19 mouse cellular contexts compared by ENCODE assay signal in the genomic region with DNA sequence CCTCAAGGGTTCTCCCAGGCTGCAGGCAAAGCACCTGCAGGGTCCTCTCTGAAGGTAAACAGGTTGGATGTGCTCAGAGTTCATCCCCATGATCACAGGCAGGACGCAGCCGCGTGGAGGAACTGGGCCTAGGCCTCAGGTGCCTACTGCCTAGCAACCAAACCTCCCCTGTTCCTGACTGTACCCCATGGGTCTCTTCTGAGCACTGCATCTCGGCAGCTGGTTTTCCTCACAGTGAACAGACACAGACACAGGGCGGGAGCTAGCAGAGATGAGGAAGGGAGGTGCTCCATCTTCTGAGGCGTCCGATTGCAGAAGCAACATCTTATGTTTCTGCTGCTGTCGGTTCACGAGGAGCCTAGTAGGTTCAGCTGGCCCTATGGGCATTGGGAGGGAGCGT. TPM values are rescaled to one million over a fixed set of nuclear protein-coding genes. Genes with fewer than 3 reads are reported as not detected.
DNase-seq lines count a peak whose midpoint lies in the region; ATAC-seq and TF ChIP-seq lines count a peak whose summit lies in the region.
"Had no signal": no experiment of that assay in that cellular context is flagged by ENCODE, and none has a peak within 500 bp of the region (broad histone marks: within the 10 kb centered on the region; RNA-seq: fewer than 3 reads in every experiment).

No protein-coding gene starts in this region.

- H3K36me3 ChIP-seq in forebrain, embryonic 11.5 days (ENCODE audit: control insufficient read depth, insufficient read depth, low read length): no peaks in the 10 kb centered on the region
- H3K36me3 ChIP-seq in forebrain, embryonic 14.5 days (ENCODE audit: control insufficient read depth, insufficient read depth, low read length): no peaks in the 10 kb centered on the region
- no peaks in the 10 kb centered on the region for H3K36me3 ChIP-seq in kidney, embryonic 15.5 days
- H3K36me3 ChIP-seq in stomach, embryonic 14.5 days (ENCODE audit: control insufficient read depth, insufficient read depth, low read length): no peaks in the 10 kb centered on the region
- H3K36me3 ChIP-seq in stomach, postnatal 0 days (ENCODE audit: control insufficient read depth, insufficient read depth, low read length): no peaks in the 10 kb centered on the region
- H3K36me3 ChIP-seq: forebrain, embryonic 10.5 days; heart, embryonic 13.5 days; limb, embryonic 13.5 days; neural tube, embryonic 12.5 days had no signal

- H3K27me3 ChIP-seq in forebrain, embryonic 11.5 days (ENCODE audit: control insufficient read depth, insufficient read depth, low read length): no peaks in the 10 kb centered on the region
- no peaks in the 10 kb centered on the region for H3K27me3 ChIP-seq in forebrain, embryonic 14.5 days (replicated peaks; ENCODE audit: control insufficient read depth, insufficient read depth, low read length)
- no peaks in the 10 kb centered on the region for H3K27me3 ChIP-seq in kidney, embryonic 15.5 days
- no peaks in the 10 kb centered on the region for H3K27me3 ChIP-seq in stomach, embryonic 14.5 days (ENCODE audit: control insufficient read depth, insufficient read depth, low read length)
- H3K27me3 ChIP-seq in stomach, postnatal 0 days (ENCODE audit: control insufficient read depth, insufficient read depth, low read length): no peaks in the 10 kb centered on the region
- H3K27me3 ChIP-seq: limb, embryonic 13.5 days; neural tube, embryonic 12.5 days had no signal

- TF ChIP-seq CTCF in stomach, postnatal 0 days (IDR thresholded peaks at IDR 0.05; ENCODE audit: low read depth): no peak

- no peak overlapping the region for H3K27ac ChIP-seq in forebrain, embryonic 11.5 days (ENCODE audit: low read depth, low read length)
- no peak overlapping the region for H3K27ac ChIP-seq in forebrain, embryonic 14.5 days (ENCODE audit: low read depth, low read length)
- no peak overlapping the region for H3K27ac ChIP-seq in kidney, embryonic 15.5 days
- H3K27ac ChIP-seq in stomach, embryonic 14.5 days (ENCODE audit: low read length): no peak overlapping the region
- no peak overlapping the region for H3K27ac ChIP-seq in stomach, postnatal 0 days (replicated peaks)
- H3K27ac ChIP-seq: forebrain, embryonic 10.5 days; heart, embryonic 13.5 days; limb, embryonic 13.5 days; liver, embryonic 14.5 days; neural tube, embryonic 12.5 days had no signal

- no peak overlapping the region for H3K4me2 ChIP-seq in forebrain, embryonic 11.5 days (ENCODE audit: low read depth, low read length, severe bottlenecking)
- H3K4me2 ChIP-seq in forebrain, embryonic 14.5 days (ENCODE audit: low read length): no peak overlapping the region
- H3K4me2 ChIP-seq in kidney, embryonic 15.5 days: peak overlapping the region; percentile 21; the same call in 1 of the 2 replicates
- no peak overlapping the region for H3K4me2 ChIP-seq in stomach, embryonic 14.5 days (replicated peaks; ENCODE audit: low read depth, low read length)
- H3K4me2 ChIP-seq in stomach, postnatal 0 days (replicated peaks; ENCODE audit: low read depth): no peak overlapping the region
- H3K4me2 ChIP-seq: heart, embryonic 13.5 days; limb, embryonic 13.5 days; neural tube, embryonic 12.5 days had no signal

- no peak overlapping the region for H3K9ac ChIP-seq in forebrain, embryonic 11.5 days (ENCODE audit: low read length)
- no peak overlapping the region for H3K9ac ChIP-seq in forebrain, embryonic 14.5 days (ENCODE audit: low read length)
- H3K9ac ChIP-seq in kidney, embryonic 15.5 days: no peak overlapping the region
- H3K9ac ChIP-seq in stomach, embryonic 14.5 days (replicated peaks; ENCODE audit: low read depth, low read length): no peak overlapping the region
- H3K9ac ChIP-seq in stomach, postnatal 0 days (ENCODE audit: low read length): no peak overlapping the region
- H3K9ac ChIP-seq: heart, embryonic 13.5 days; limb, embryonic 13.5 days; liver, embryonic 14.5 days; neural tube, embryonic 12.5 days had no signal

- TF ChIP-seq EP300 in stomach, postnatal 0 days (optimal IDR thresholded peaks at IDR 0.05): no peak

- peak; percentile 43 for DNase-seq in forebrain, embryonic 11.5 days (ENCODE audit: low spot score)
- no peak for DNase-seq in forebrain, embryonic 14.5 days (ENCODE audit: low spot score)
- DNase-seq in kidney, postnatal 36 days: no peak
- DNase-seq in stomach, postnatal 0 days (ENCODE audit: low spot score): no peak
- no peak for DNase-seq in retina, postnatal 1 day
- no peak for DNase-seq in adrenal gland, postnatal 4 days (ENCODE audit: low spot score in 2 of 2)
- DNase-seq: cerebellum, adult 9-11 months; heart, postnatal 36 days; kidney, adult 2 months; layer of hippocampus, adult 9-11 months; thymus, postnatal 4 days had no signal

- ATAC-seq in forebrain, embryonic 11.5 days (replicated peaks; ENCODE audit: low FRiP score): no peak
- ATAC-seq in forebrain, embryonic 14.5 days: no peak
- ATAC-seq in kidney, embryonic 15.5 days (replicated peaks; ENCODE audit: low FRiP score): peak; percentile 85
- peak; percentile 53; the same call in 1 of the 2 replicates for ATAC-seq in stomach, embryonic 14.5 days (ENCODE audit: insufficient number of reproducible peaks, insufficient read depth, low FRiP score, low read depth)
- no peak for ATAC-seq in stomach, postnatal 0 days (ENCODE audit: low FRiP score, low TSS enrichment)

- H3K4me3 ChIP-seq in forebrain, embryonic 11.5 days (ENCODE audit: low read depth, low read length): no peak overlapping the region
- H3K4me3 ChIP-seq in forebrain, embryonic 14.5 days (ENCODE audit: low read depth, low read length): no peak overlapping the region
- H3K4me3 ChIP-seq in kidney, embryonic 15.5 days (replicated peaks): no peak overlapping the region
- no peak overlapping the region for H3K4me3 ChIP-seq in stomach, embryonic 14.5 days (ENCODE audit: low read depth, low read length)
- no peak overlapping the region for H3K4me3 ChIP-seq in stomach, postnatal 0 days (ENCODE audit: low read depth, low read length)
- H3K4me3 ChIP-seq: forebrain, embryonic 10.5 days; heart, embryonic 13.5 days; limb, embryonic 13.5 days; neural tube, embryonic 12.5 days had no signal

- 86% methylated on average over 10 of the region's 10 CpGs for WGBS in forebrain, embryonic 11.5 days
- 87% methylated on average over 10 of the region's 10 CpGs for WGBS in forebrain, embryonic 14.5 days
- WGBS in kidney, embryonic 15.5 days: 30% methylated on average over 10 of the region's 10 CpGs
- 26% methylated on average over 10 of the region's 10 CpGs for WGBS in stomach, embryonic 14.5 days
- 40% methylated on average over 10 of the region's 10 CpGs for WGBS in stomach, postnatal 0 days

- no peaks in the 10 kb centered on the region; the same call in 1 of the 2 replicates for H3K4me1 ChIP-seq in forebrain, embryonic 11.5 days (replicated peaks; ENCODE audit: control insufficient read depth, insufficient read depth, low read length)
- no peaks in the 10 kb centered on the region for H3K4me1 ChIP-seq in forebrain, embryonic 14.5 days (ENCODE audit: control insufficient read depth, insufficient read depth, low read length)
- H3K4me1 ChIP-seq in kidney, embryonic 15.5 days: peaks cover 4% of the 10 kb centered on the region; the same call in 1 of the 2 replicates
- 0 out of 2 replicates have a peak, but pooled peaks cover 2% of the 10 kb centered on the region for H3K4me1 ChIP-seq in stomach, embryonic 14.5 days (ENCODE audit: control insufficient read depth, insufficient read depth, low read length)
- H3K4me1 ChIP-seq in stomach, postnatal 0 days (replicated peaks; ENCODE audit: control insufficient read depth, insufficient read depth): no peaks in the 10 kb centered on the region
- H3K4me1 ChIP-seq: heart, embryonic 13.5 days had no signal

- H3K9me3 ChIP-seq in forebrain, embryonic 11.5 days (ENCODE audit: control insufficient read depth, low read length): no peaks in the 10 kb centered on the region
- H3K9me3 ChIP-seq in forebrain, embryonic 14.5 days (replicated peaks; ENCODE audit: control insufficient read depth, low read length): no peaks in the 10 kb centered on the region
- H3K9me3 ChIP-seq in kidney, embryonic 15.5 days (replicated peaks): no peaks in the 10 kb centered on the region
- H3K9me3 ChIP-seq in stomach, embryonic 14.5 days (ENCODE audit: control insufficient read depth, low read depth, low read length): no peaks in the 10 kb centered on the region
- no peaks in the 10 kb centered on the region for H3K9me3 ChIP-seq in stomach, postnatal 0 days (ENCODE audit: control insufficient read depth, low read length)
- H3K9me3 ChIP-seq: forebrain, embryonic 10.5 days; heart, embryonic 13.5 days; limb, embryonic 13.5 days; neural tube, embryonic 12.5 days had no signal

RNA-seq across cellular contexts. Expression of a gene that starts 30.4 kb away (rescaled TPM):
- 3.4 and 4.0 TPM in 2 replicates for polyA plus RNA-seq in forebrain, embryonic 11.5 days (2014; fragmentation: Nextera tagmentation; extraction: Ambion mirVana)
- polyA plus RNA-seq in forebrain, embryonic 14.5 days (2014; fragmentation: Nextera tagmentation; extraction: Ambion mirVana): 31.2 and 40.8 TPM in 2 replicates
- polyA plus RNA-seq in kidney, embryonic 15.5 days (2015; fragmentation: Nextera tagmentation; extraction: Ambion mirVana): 0.73 and 2.0 TPM in 2 replicates
- 9.6 and 10.6 TPM in 2 replicates for polyA plus RNA-seq in stomach, embryonic 14.5 days (2014; fragmentation: Nextera tagmentation; extraction: Ambion mirVana)
- polyA plus RNA-seq in stomach, postnatal 0 days (2015; fragmentation: Nextera tagmentation; extraction: Ambion mirVana): 1.6 and 1.7 TPM in 2 replicates
- 10 to 100 TPM; 30.0 to 35.2 TPM for total RNA-seq in adrenal gland, postnatal 4 days (2021)
- total RNA-seq: MEL had no signal

Comparison
In these comparisons a context has a peak if more than half of its experiments do, and no peak if none do; other contexts are left out.
1. ATAC-seq: peak in kidney, embryonic 15.5 days (single experiment) and stomach, embryonic 14.5 days (single experiment); none in forebrain, embryonic 11.5 days (single experiment), forebrain, embryonic 14.5 days (single experiment) and stomach, postnatal 0 days (single experiment).